Mouse (Mus musculus) effector memory CD4-positive, alpha-beta T cell, adult 5 months (primary cell): ENCODE measurements around the gene Med13. TPM values are rescaled to one million over a fixed set of nuclear protein-coding genes. Genes with fewer than 3 reads are reported as not detected.

Experiments
- polyA plus RNA-seq: library from polyadenylated mRNA; unstranded; fragments of 100-300 nt; shearing (Covaris generic); gene quantifications from one replicate; pipeline ENCODE4 v1.2.1, GENCODE M21; 2017

Gene Med13
- polyA plus RNA-seq, result 34.3 TPM

GRCm38 (mm10) chr11:86356854-86357788 is at the start of gene Med13:
Gene Med13, minus strand, starts transcription at chr11:86357602.

GRCm38 (mm10) chr11:86257460-86258076 is 99.8 kb downstream of the Med13 start, which contains the start of gene Ints2:
Gene Ints2, minus strand, starts transcription at chr11:86257575.

Other genes with a start within 250 kb of the Med13 start
- 0.74 TPM for gene Brip1, start 156.4 kb downstream of the Med13 start, polyA plus RNA-seq
- 12.8 TPM for gene Ints2, start 100.0 kb downstream of the Med13 start, polyA plus RNA-seq
- gene Rnft1, start 127.1 kb upstream of the Med13 start, polyA plus RNA-seq, result 62.9 TPM
- 83.1 TPM for gene Rps6kb1, start 187.2 kb upstream of the Med13 start, polyA plus RNA-seq
- 4.4 TPM for gene Tubd1, start 187.4 kb upstream of the Med13 start, polyA plus RNA-seq